8 mouse cellular contexts compared by ENCODE assay signal in genomic region chr6:92091767-92092489, GRCm38 (mm10). TPM values are rescaled to one million over a fixed set of nuclear protein-coding genes. Genes with fewer than 3 reads are reported as not detected.
A peak's percentile ranks its signal among the peaks of the same experiment; 100 is the strongest.
DNase-seq lines count a peak whose midpoint lies in the region; ATAC-seq and TF ChIP-seq lines count a peak whose summit lies in the region.

No protein-coding gene starts in this region.

- H3K9me3 ChIP-seq in embryonic facial prominence, embryonic 14.5 days (ENCODE audit: control insufficient read depth, low read length) = no peaks in the 10 kb centered on the region
- no peaks in the 10 kb centered on the region for H3K9me3 ChIP-seq in limb, embryonic 13.5 days
- H3K9me3 ChIP-seq in midbrain, embryonic 16.5 days (replicated peaks; ENCODE audit: control insufficient read depth, low read length, poor library complexity, severe bottlenecking) = no peaks in the 10 kb centered on the region

- no peaks in the 10 kb centered on the region for H3K36me3 ChIP-seq in embryonic facial prominence, embryonic 14.5 days (ENCODE audit: control insufficient read depth, insufficient read depth, low read length)
- H3K36me3 ChIP-seq in heart, adult 2 months (ENCODE audit: control insufficient read depth, insufficient read depth, low read length) = peaks cover 21% of the 10 kb centered on the region
- H3K36me3 ChIP-seq in limb, embryonic 13.5 days = no peaks in the 10 kb centered on the region
- H3K36me3 ChIP-seq in midbrain, embryonic 16.5 days (ENCODE audit: control insufficient read depth, insufficient read depth, low read length) = no peaks in the 10 kb centered on the region

- peak overlapping the region; percentile 93 for H3K4me3 ChIP-seq in embryonic facial prominence, embryonic 14.5 days (ENCODE audit: low read depth, low read length)
- H3K4me3 ChIP-seq in heart, adult 2 months = peak overlapping the region; percentile 92
- H3K4me3 ChIP-seq in limb, embryonic 13.5 days = peak overlapping the region; percentile 94
- peak overlapping the region; percentile 99 for H3K4me3 ChIP-seq in midbrain, embryonic 16.5 days (ENCODE audit: low read depth, low read length)

- peak overlapping the region; percentile 99 for H3K27ac ChIP-seq in embryonic facial prominence, embryonic 14.5 days (replicated peaks; ENCODE audit: low read depth, low read length)
- peak overlapping the region; percentile 98 for H3K27ac ChIP-seq in heart, adult 2 months
- H3K27ac ChIP-seq in limb, embryonic 13.5 days = peak overlapping the region; percentile 99
- peak overlapping the region; percentile 99 for H3K27ac ChIP-seq in midbrain, embryonic 16.5 days (ENCODE audit: low read length)

- no peaks in the 10 kb centered on the region for H3K27me3 ChIP-seq in embryonic facial prominence, embryonic 14.5 days (replicated peaks; ENCODE audit: control insufficient read depth, insufficient read depth, low read length)
- no peaks in the 10 kb centered on the region for H3K27me3 ChIP-seq in heart, adult 2 months (ENCODE audit: control insufficient read depth, insufficient read depth, low read length)
- H3K27me3 ChIP-seq in limb, embryonic 13.5 days = no peaks in the 10 kb centered on the region
- H3K27me3 ChIP-seq in midbrain, embryonic 16.5 days (ENCODE audit: control insufficient read depth, insufficient read depth, low read depth, low read length) = no peaks in the 10 kb centered on the region

- intact Hi-C loops in heart, adult 2 months (cut with DNase I) = loop anchor here (5.0 kb wide), 3 partner anchors 45 to 575 kb away; partner anchors contain the start of genes Lsm3, Mrps25 and Xpc

- peaks cover 16% of the 10 kb centered on the region for H3K4me1 ChIP-seq in embryonic facial prominence, embryonic 14.5 days (ENCODE audit: control insufficient read depth, insufficient read depth, low read length)
- peaks cover 8% of the 10 kb centered on the region for H3K4me1 ChIP-seq in heart, adult 2 months (ENCODE audit: control insufficient read depth, insufficient read depth, low read length)
- H3K4me1 ChIP-seq in limb, embryonic 13.5 days = peaks cover 38% of the 10 kb centered on the region
- peaks cover 36% of the 10 kb centered on the region for H3K4me1 ChIP-seq in midbrain, embryonic 16.5 days (ENCODE audit: control insufficient read depth, insufficient read depth, low read length)

- peak; percentile 72 for TF ChIP-seq POLR2A in heart, adult 2 months (IDR thresholded peaks at IDR 0.05; ENCODE audit: insufficient read depth, low read depth, low read length)

- peak; percentile 99 for ATAC-seq in embryonic facial prominence, embryonic 14.5 days (ENCODE audit: low read depth)
- ATAC-seq in limb, embryonic 13.5 days (ENCODE audit: low FRiP score, low read depth) = peak; percentile 99
- peak; percentile 98 for ATAC-seq in midbrain, embryonic 16.5 days

- H3K9ac ChIP-seq in embryonic facial prominence, embryonic 14.5 days (ENCODE audit: low read depth, low read length) = peak overlapping the region; percentile 97
- H3K9ac ChIP-seq in heart, adult 2 months (ENCODE audit: low read depth, low read length) = peak overlapping the region; percentile 93
- H3K9ac ChIP-seq in limb, embryonic 13.5 days = peak overlapping the region; percentile 98
- peak overlapping the region; percentile 98 for H3K9ac ChIP-seq in midbrain, embryonic 16.5 days (ENCODE audit: low read depth, low read length)

- peaks cover 7% of the 10 kb centered on the region for H3K79me2 ChIP-seq in heart, adult 2 months (replicated peaks; ENCODE audit: control insufficient read depth, insufficient read depth, low read length)

- TF ChIP-seq EP300 in heart, adult 2 months (IDR thresholded peaks at IDR 0.05; ENCODE audit: insufficient read depth, low read depth, low read length) = no peak

- peak overlapping the region; percentile 67 for H3K4me2 ChIP-seq in embryonic facial prominence, embryonic 14.5 days (ENCODE audit: low read depth, low read length)
- H3K4me2 ChIP-seq in limb, embryonic 13.5 days (replicated peaks) = peak overlapping the region; percentile 81
- peak overlapping the region; percentile 76 for H3K4me2 ChIP-seq in midbrain, embryonic 16.5 days (ENCODE audit: low read length)

- no peak for TF ChIP-seq CTCF in heart, adult 2 months (IDR thresholded peaks at IDR 0.05)

- 0% methylated on average over 14 of the region's 81 CpGs for WGBS in embryonic facial prominence, embryonic 14.5 days
- under 1% methylated on average over 53 of the region's 81 CpGs for WGBS in heart, adult 2 months
- under 1% methylated on average over 61 of the region's 81 CpGs for whole genome bisulfite sequencing in limb, embryonic 13.5 days
- WGBS in midbrain, embryonic 16.5 days = under 1% methylated on average over 43 of the region's 81 CpGs

- peak; percentile 98 for DNase-seq in 3T3-L1 (ENCODE audit: low read depth, low spot score)
- peak; percentile 100 for DNase-seq in adrenal gland, postnatal 4 days (ENCODE audit: low spot score in 2 of 2)
- peak; percentile 98 for DNase-seq in embryonic facial prominence, embryonic 14.5 days (ENCODE audit: low spot score)
- DNase-seq in heart, adult 2 months = peak; percentile 100
- DNase-seq in kidney, adult 8-10 months = peak; percentile 99 to 100
- DNase-seq in spleen, postnatal 10 days (ENCODE audit: low spot score in 2 of 2) = peak; percentile 100

RNA-seq across cellular contexts. Expression of gene Nr2c2, which starts 0.7 kb away (rescaled TPM):
- total RNA-seq in adrenal gland, postnatal 4 days (2021) = 10 to 100 TPM; 60.3 to 62.9 TPM
- polyA plus RNA-seq in embryonic facial prominence, embryonic 14.5 days (2014; fragmentation: Nextera tagmentation; extraction: Ambion mirVana) = 20.2 and 20.6 TPM in 2 replicates
- total RNA-seq in heart, adult 2 months (2021) = 10 to 100 TPM; 21.6 to 26.8 TPM
- polyA plus RNA-seq in heart, adult 2 months (2012; rRNA removed) = 8.5 and 14.8 TPM in 2 replicates
- 21.1 and 24.3 TPM in 2 replicates for polyA plus RNA-seq in limb, embryonic 13.5 days (2015; fragmentation: Nextera tagmentation; extraction: Ambion mirVana)
- polyA plus RNA-seq in midbrain, embryonic 16.5 days (2015; fragmentation: Nextera tagmentation; extraction: Ambion mirVana) = 18.7 and 23.4 TPM in 2 replicates

Comparison
In these comparisons a context has a peak if more than half of its experiments do, and no peak if none do; other contexts are left out.
1. Peak in every context shown above with its lines: DNase-seq, ATAC-seq, H3K4me3 ChIP-seq and H3K27ac ChIP-seq.